28 mouse cellular contexts compared by ENCODE assay signal in genomic region chr12:60717326-60717725, GRCm38 (mm10).
"Had no signal": no experiment of that assay in that cellular context is flagged by ENCODE, and none has a peak within 500 bp of the region (broad histone marks: within the 10 kb centered on the region; RNA-seq: fewer than 3 reads in every experiment).

No protein-coding gene starts in this region.

- H3K36me3 ChIP-seq: embryonic facial prominence, embryonic 10.5 days; embryonic facial prominence, embryonic 12.5 days; embryonic facial prominence, embryonic 13.5 days; embryonic facial prominence, embryonic 15.5 days; forebrain, embryonic 10.5 days; forebrain, embryonic 12.5 days; forebrain, embryonic 15.5 days had no signal

- H3K27me3 ChIP-seq: embryonic facial prominence, embryonic 12.5 days; embryonic facial prominence, embryonic 13.5 days; embryonic facial prominence, embryonic 15.5 days; forebrain, embryonic 12.5 days; forebrain, embryonic 13.5 days; forebrain, embryonic 15.5 days had no signal

- DNase-seq: cerebellum, adult 8-10 months; cerebellum, adult 9-10 months; cerebellum, adult 9-11 months; cerebellum, postnatal 10 days; cerebellum, postnatal 14 days; cerebellum, postnatal 25 days; cerebellum, postnatal 36 days; embryo, embryonic 11 days; forebrain, postnatal 0 days; gastrocnemius, adult 2 months; gastrocnemius, postnatal 10 days; gastrocnemius, postnatal 14 days; gastrocnemius, postnatal 25 days; gastrocnemius, postnatal 36 days; heart, adult 11 months; heart, adult 18-20 months; heart, adult 2 months had no signal

- H3K4me2 ChIP-seq: embryonic facial prominence, embryonic 12.5 days; embryonic facial prominence, embryonic 13.5 days; embryonic facial prominence, embryonic 15.5 days; forebrain, embryonic 12.5 days; forebrain, embryonic 13.5 days; forebrain, embryonic 15.5 days had no signal

- H3K9ac ChIP-seq: embryonic facial prominence, embryonic 12.5 days; embryonic facial prominence, embryonic 13.5 days; embryonic facial prominence, embryonic 15.5 days; forebrain, embryonic 12.5 days; forebrain, embryonic 13.5 days; forebrain, embryonic 15.5 days; forebrain, postnatal 0 days had no signal

- H3K27ac ChIP-seq: embryonic facial prominence, embryonic 10.5 days; embryonic facial prominence, embryonic 12.5 days; embryonic facial prominence, embryonic 13.5 days; embryonic facial prominence, embryonic 15.5 days; forebrain, embryonic 10.5 days; forebrain, embryonic 12.5 days; forebrain, embryonic 13.5 days; forebrain, embryonic 15.5 days; gastrocnemius, adult 2 months; heart, adult 2 months had no signal

- H3K9me3 ChIP-seq: embryonic facial prominence, embryonic 10.5 days; embryonic facial prominence, embryonic 12.5 days; embryonic facial prominence, embryonic 13.5 days; embryonic facial prominence, embryonic 15.5 days; forebrain, embryonic 10.5 days; forebrain, embryonic 12.5 days; forebrain, embryonic 13.5 days; forebrain, embryonic 15.5 days had no signal

- ATAC-seq: forebrain, embryonic 13.5 days; forebrain, embryonic 14.5 days; forebrain, embryonic 15.5 days; forebrain, embryonic 16.5 days; forebrain, postnatal 0 days had no signal

- H3K4me3 ChIP-seq: embryonic facial prominence, embryonic 10.5 days; embryonic facial prominence, embryonic 12.5 days; embryonic facial prominence, embryonic 13.5 days; embryonic facial prominence, embryonic 15.5 days; erythroblast, embryonic 14.5 days; forebrain, embryonic 10.5 days; forebrain, embryonic 12.5 days; forebrain, embryonic 13.5 days; forebrain, embryonic 15.5 days; gastrocnemius, adult 2 months; heart, adult 2 months had no signal

- H3K4me1 ChIP-seq: embryonic facial prominence, embryonic 10.5 days; embryonic facial prominence, embryonic 12.5 days; embryonic facial prominence, embryonic 13.5 days; embryonic facial prominence, embryonic 15.5 days; forebrain, embryonic 10.5 days; forebrain, embryonic 12.5 days; forebrain, embryonic 13.5 days; forebrain, embryonic 15.5 days had no signal
